Mouse (Mus musculus): Measurements from ENCODE around the gene Cltb. TPM values are rescaled to one million over a fixed set of nuclear protein-coding genes. Genes with fewer than 3 reads are reported as not detected.

The Cltb gene
- polyA plus RNA-seq, 1 experiment from 2014 or later = 39.1 TPM

- peaks cover 33% of the 10 kb centered on the region for H3K36me3 ChIP-seq
- ATAC-seq (ENCODE audit: insufficient number of reproducible peaks, insufficient read depth, low FRiP score, low TSS enrichment, low read depth) = no peak
- WGBS = 90% methylated on average over 11 of the region's 11 CpGs
These were observed 17.5 kb downstream of the Cltb start for GRCm38 (mm10) chr13:54593617-54594016.

GRCm38 (mm10) chr13:54591776-54592356 lies 19.3 kb downstream of the Cltb start:
- ATAC-seq (ENCODE audit: insufficient number of reproducible peaks, insufficient read depth, low FRiP score, low TSS enrichment, low read depth) = no peak
- H3K9ac ChIP-seq = no peak overlapping the region
- H3K27ac ChIP-seq = no peak overlapping the region
- WGBS = 89% methylated on average over 8 of the region's 8 CpGs
- peaks cover 28% of the 10 kb centered on the region for H3K4me1 ChIP-seq
- H3K4me3 ChIP-seq = no peak overlapping the region
- H3K27me3 ChIP-seq = no peaks in the 10 kb centered on the region
- peaks cover 33% of the 10 kb centered on the region for H3K36me3 ChIP-seq
- no peaks in the 10 kb centered on the region for H3K9me3 ChIP-seq
- peak overlapping the region; percentile 76; the same call in 1 of the 2 replicates for H3K4me2 ChIP-seq

More at GRCm38 (mm10) chr13:54593617-54594016, 17.5 kb downstream of the Cltb start:
- H3K4me3 ChIP-seq = no peak overlapping the region
- H3K9ac ChIP-seq = no peak overlapping the region
- no peaks in the 10 kb centered on the region for H3K27me3 ChIP-seq
- no peak overlapping the region for H3K4me2 ChIP-seq
- H3K4me1 ChIP-seq = peaks cover 24% of the 10 kb centered on the region
- no peaks in the 10 kb centered on the region for H3K9me3 ChIP-seq
- H3K27ac ChIP-seq = no peak overlapping the region

GRCm38 (mm10) chr13:54589996-54590951 lies 20.9 kb downstream of the Cltb start, which contains the start of the genes Nop16 and Higd2a:
Gene Nop16 (minus strand): TSS chr13:54590090.
Gene Higd2a (plus strand): TSS chr13:54590207.
- Histone ChIP-seq H3K4me2 (peak within 1 kb of the TSS; percentile 76), H3K27me3 (no peaks in the 10 kb centered on the region), H3K9me3 (no peaks in the 10 kb centered on the region), H3K9ac (peak within 1 kb of the TSS; percentile 93), H3K36me3 (peaks cover 44% of the 10 kb centered on the region), H3K4me1 (peaks cover 24% of the 10 kb centered on the region), H3K4me3 (peak within 1 kb of the TSS; percentile 93), H3K27ac (peak within 1 kb of the TSS; percentile 88)
- WGBS = under 1% methylated on average over 51 of the region's 51 CpGs
- peak; percentile 93 for ATAC-seq (ENCODE audit: insufficient number of reproducible peaks, insufficient read depth, low FRiP score, low TSS enrichment, low read depth)

- H3K4me1 ChIP-seq = peaks cover 24% of the 10 kb centered on the region
- peak overlapping the region; percentile 73 for H3K9ac ChIP-seq
- no peaks in the 10 kb centered on the region for H3K27me3 ChIP-seq
- peaks cover 48% of the 10 kb centered on the region for H3K36me3 ChIP-seq
- WGBS = under 1% methylated on average over 24 of the region's 24 CpGs
- H3K4me3 ChIP-seq = peak overlapping the region; percentile 93
- H3K4me2 ChIP-seq = peak overlapping the region; percentile 76
- H3K9me3 ChIP-seq = no peaks in the 10 kb centered on the region
- peak overlapping the region; percentile 88; the same call in 1 of the 2 replicates for H3K27ac ChIP-seq
- no peak for ATAC-seq (ENCODE audit: insufficient number of reproducible peaks, insufficient read depth, low FRiP score, low TSS enrichment, low read depth)
These were observed 21.6 kb downstream of the Cltb start for GRCm38 (mm10) chr13:54589414-54589995.

- Histone ChIP-seq H3K4me2 (no peak overlapping the region), H3K4me1 (peaks cover 10% of the 10 kb centered on the region), H3K36me3 (peaks cover 68% of the 10 kb centered on the region), H3K9me3 (no peaks in the 10 kb centered on the region), H3K27ac (no peak overlapping the region), H3K27me3 (no peaks in the 10 kb centered on the region), H3K9ac (no peak overlapping the region), H3K4me3 (no peak overlapping the region)
- ATAC-seq (ENCODE audit: insufficient number of reproducible peaks, insufficient read depth, low FRiP score, low TSS enrichment, low read depth) = no peak
- 90% methylated on average over 11 of the region's 11 CpGs for WGBS
These were observed 25.3 kb downstream of the Cltb start for GRCm38 (mm10) chr13:54585831-54586230.

- Histone ChIP-seq H3K4me3 (no peak overlapping the region), H3K27ac (no peak overlapping the region), H3K36me3 (peaks cover 91% of the 10 kb centered on the region), H3K9me3 (no peaks in the 10 kb centered on the region), H3K4me2 (no peak overlapping the region), H3K27me3 (no peaks in the 10 kb centered on the region), H3K4me1 (no peaks in the 10 kb centered on the region), H3K9ac (no peak overlapping the region)
- 81% methylated on average over 5 of the region's 5 CpGs for WGBS
- ATAC-seq (ENCODE audit: insufficient number of reproducible peaks, insufficient read depth, low FRiP score, low TSS enrichment, low read depth) = no peak
These were observed 28.3 kb downstream of the Cltb start for GRCm38 (mm10) chr13:54582860-54583259.

GRCm38 (mm10) chr13:54582126-54582525 lies 29.0 kb downstream of the Cltb start:
- WGBS = 77% methylated on average over 10 of the region's 10 CpGs
- no peak overlapping the region for H3K4me3 ChIP-seq
- H3K36me3 ChIP-seq = peaks cover 92% of the 10 kb centered on the region
- no peaks in the 10 kb centered on the region for H3K27me3 ChIP-seq
- H3K27ac ChIP-seq = no peak overlapping the region
- H3K4me1 ChIP-seq = no peaks in the 10 kb centered on the region
- no peak overlapping the region for H3K9ac ChIP-seq
- no peak overlapping the region for H3K4me2 ChIP-seq
- H3K9me3 ChIP-seq = no peaks in the 10 kb centered on the region
- no peak for ATAC-seq (ENCODE audit: insufficient number of reproducible peaks, insufficient read depth, low FRiP score, low TSS enrichment, low read depth)

- WGBS = 82% methylated on average over 2 of the region's 2 CpGs
- ATAC-seq (ENCODE audit: insufficient number of reproducible peaks, insufficient read depth, low FRiP score, low TSS enrichment, low read depth) = no peak
- Histone ChIP-seq H3K27me3 (no peaks in the 10 kb centered on the region), H3K27ac (no peak overlapping the region), H3K9me3 (no peaks in the 10 kb centered on the region), H3K4me2 (no peak overlapping the region), H3K9ac (no peak overlapping the region), H3K4me3 (no peak overlapping the region), H3K4me1 (peaks cover 5% of the 10 kb centered on the region; the same call in 1 of the 2 replicates), H3K36me3 (peaks cover 95% of the 10 kb centered on the region)
These were observed 29.8 kb downstream of the Cltb start for GRCm38 (mm10) chr13:54581385-54581784.

GRCm38 (mm10) chr13:54577652-54578507 lies 33.3 kb downstream of the Cltb start:
- no peak for ATAC-seq (ENCODE audit: insufficient number of reproducible peaks, insufficient read depth, low FRiP score, low TSS enrichment, low read depth)
- no peak overlapping the region for H3K4me3 ChIP-seq
- H3K4me1 ChIP-seq = peaks cover 15% of the 10 kb centered on the region
- peaks cover 60% of the 10 kb centered on the region for H3K36me3 ChIP-seq
- H3K27me3 ChIP-seq = 0 out of 2 replicates have a peak, but pooled peaks cover 5% of the 10 kb centered on the region
- no peak overlapping the region for H3K4me2 ChIP-seq
- H3K27ac ChIP-seq = no peak overlapping the region
- H3K9ac ChIP-seq = no peak overlapping the region
- H3K9me3 ChIP-seq = no peaks in the 10 kb centered on the region
- WGBS = 87% methylated on average over 21 of the region's 21 CpGs

GRCm38 (mm10) chr13:54575489-54575888 lies 35.7 kb downstream of the Cltb start:
- Histone ChIP-seq H3K36me3 (peaks cover 40% of the 10 kb centered on the region), H3K4me3 (peak overlapping the region; percentile 96), H3K27me3 (0 out of 2 replicates have a peak, but pooled peaks cover 5% of the 10 kb centered on the region), H3K4me1 (peaks cover 15% of the 10 kb centered on the region), H3K27ac (peak overlapping the region; percentile 81), H3K9ac (peak overlapping the region; percentile 93), H3K9me3 (no peaks in the 10 kb centered on the region), H3K4me2 (peak overlapping the region; percentile 92)
- no peak for ATAC-seq (ENCODE audit: insufficient number of reproducible peaks, insufficient read depth, low FRiP score, low TSS enrichment, low read depth)
- WGBS = under 1% methylated on average over 19 of the region's 19 CpGs
